In the genomic region with DNA sequence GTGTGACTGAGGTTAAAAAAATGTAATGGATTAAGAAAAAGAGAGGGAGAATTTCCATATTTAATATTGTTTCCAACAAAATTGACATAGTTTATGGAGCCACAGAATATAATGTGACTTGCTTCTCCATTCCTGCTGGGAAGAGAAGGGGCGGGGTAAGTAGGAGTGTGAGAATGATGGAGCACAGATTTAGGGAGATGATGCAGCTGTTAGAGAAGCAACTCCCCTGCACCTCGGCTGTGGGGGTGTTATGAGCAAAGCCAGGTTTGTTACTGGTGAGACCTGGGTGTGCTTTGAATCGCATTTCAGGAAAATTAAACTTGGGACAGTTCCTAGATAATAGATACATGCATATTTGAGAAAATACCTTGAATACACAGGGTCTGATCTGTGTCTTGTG, we compare ENCODE assay signal across 20 mouse cellular contexts.
DNase-seq lines count a peak whose midpoint lies in the region; ATAC-seq lines count a peak whose summit lies in the region.
"Had no signal": no experiment of that assay in that cellular context is flagged by ENCODE, and none has a peak within 500 bp of the region (broad histone marks: within the 10 kb centered on the region; RNA-seq: fewer than 3 reads in every experiment).

No protein-coding gene starts in this region.

- H3K9ac ChIP-seq in kidney, embryonic 14.5 days (ENCODE audit: low read depth, low read length), result no peak overlapping the region
- no peak overlapping the region for H3K9ac ChIP-seq in hindbrain, embryonic 11.5 days (ENCODE audit: low read depth, low read length)
- H3K9ac ChIP-seq: forebrain, embryonic 13.5 days; forebrain, postnatal 0 days; heart, embryonic 13.5 days; hindbrain, embryonic 12.5 days had no signal

- H3K4me2 ChIP-seq in kidney, embryonic 14.5 days (replicated peaks; ENCODE audit: low read depth, low read length), result no peak overlapping the region
- no peak overlapping the region for H3K4me2 ChIP-seq in hindbrain, embryonic 11.5 days (replicated peaks; ENCODE audit: low read depth, low read length)
- H3K4me2 ChIP-seq: forebrain, embryonic 13.5 days; heart, embryonic 13.5 days; hindbrain, embryonic 12.5 days had no signal

- intact Hi-C loops in left cerebral cortex, postnatal 10 days (cut with DNase I), result no loop called here

- H3K4me3 ChIP-seq in kidney, embryonic 14.5 days (ENCODE audit: low read length), result no peak overlapping the region
- H3K4me3 ChIP-seq in hindbrain, embryonic 11.5 days (ENCODE audit: low read depth, low read length), result no peak overlapping the region
- H3K4me3 ChIP-seq: embryonic facial prominence, embryonic 10.5 days; forebrain, embryonic 13.5 days; heart, embryonic 13.5 days; hindbrain, embryonic 12.5 days had no signal

- H3K27ac ChIP-seq in kidney, embryonic 14.5 days (ENCODE audit: low read depth, low read length), result no peak overlapping the region
- no peak overlapping the region for H3K27ac ChIP-seq in hindbrain, embryonic 11.5 days (ENCODE audit: low read depth, low read length)
- H3K27ac ChIP-seq: embryonic facial prominence, embryonic 10.5 days; forebrain, embryonic 13.5 days; heart, embryonic 13.5 days; hindbrain, embryonic 12.5 days had no signal

- DNase-seq in kidney, adult 9 months, result no peak
- peak; percentile 23 for DNase-seq in left cerebral cortex, adult 11 months (ENCODE audit: low spot score)
- no peak for DNase-seq in left cerebral cortex, postnatal 10 days (ENCODE audit: extremely low spot score in 1 of 2, low spot score in 2 of 2)
- peak; percentile 43 to 49 for DNase-seq in right cerebral cortex, adult 2 months (ENCODE audit: low spot score in 2 of 2)
- DNase-seq in right cerebral cortex, postnatal 14 days, result no peak
- no peak for DNase-seq in hindbrain, embryonic 11.5 days (ENCODE audit: low spot score)
- DNase-seq: adrenal gland, adult 2 months; adrenal gland, postnatal 25 days; cerebellum, adult 2 months; cerebellum, postnatal 10 days; forebrain, postnatal 0 days; gastrocnemius, postnatal 36 days; heart, adult 11 months; heart, postnatal 36 days had no signal

- H3K27me3 ChIP-seq in kidney, embryonic 14.5 days (ENCODE audit: control insufficient read depth, insufficient read depth, low read length), result no peaks in the 10 kb centered on the region
- H3K27me3 ChIP-seq in hindbrain, embryonic 11.5 days (ENCODE audit: control insufficient read depth, insufficient read depth, low read length), result no peaks in the 10 kb centered on the region
- H3K27me3 ChIP-seq: heart, embryonic 13.5 days; hindbrain, embryonic 12.5 days had no signal

- ATAC-seq in kidney, embryonic 14.5 days (ENCODE audit: low FRiP score, low TSS enrichment), result 0 out of 2 replicates have a peak, but pooled peaks have one; percentile 49
- no peak for ATAC-seq in hindbrain, embryonic 11.5 days (ENCODE audit: low FRiP score)
- ATAC-seq: forebrain, embryonic 13.5 days; forebrain, postnatal 0 days; hindbrain, embryonic 16.5 days had no signal

- 46% methylated on average over 3 of the region's 3 CpGs for WGBS in kidney, embryonic 14.5 days
- 82% methylated on average over 3 of the region's 3 CpGs for WGBS in hindbrain, embryonic 11.5 days

- H3K36me3 ChIP-seq in kidney, embryonic 14.5 days (ENCODE audit: control insufficient read depth, insufficient read depth, low read length), result no peaks in the 10 kb centered on the region
- H3K36me3 ChIP-seq in hindbrain, embryonic 11.5 days (ENCODE audit: control insufficient read depth, insufficient read depth, low read length), result no peaks in the 10 kb centered on the region
- H3K36me3 ChIP-seq: embryonic facial prominence, embryonic 10.5 days; heart, embryonic 13.5 days; hindbrain, embryonic 12.5 days had no signal

- H3K9me3 ChIP-seq in kidney, embryonic 14.5 days (ENCODE audit: control insufficient read depth, low read length), result no peaks in the 10 kb centered on the region
- H3K9me3 ChIP-seq in hindbrain, embryonic 11.5 days (ENCODE audit: control insufficient read depth, low read length), result no peaks in the 10 kb centered on the region
- H3K9me3 ChIP-seq: embryonic facial prominence, embryonic 10.5 days; forebrain, embryonic 13.5 days; heart, embryonic 13.5 days; hindbrain, embryonic 12.5 days had no signal

- H3K4me1 ChIP-seq in kidney, embryonic 14.5 days (ENCODE audit: control insufficient read depth, insufficient read depth, low read length), result no peaks in the 10 kb centered on the region
- H3K4me1 ChIP-seq in hindbrain, embryonic 11.5 days (replicated peaks; ENCODE audit: control insufficient read depth, insufficient read depth, low read length), result no peaks in the 10 kb centered on the region

Comparison
In these comparisons a context has a peak if more than half of its experiments do, and no peak if none do; other contexts are left out.
1. DNase-seq: peak in left cerebral cortex, adult 11 months (single experiment) and right cerebral cortex, adult 2 months (2 of 2); none in kidney, adult 9 months (single experiment), left cerebral cortex, postnatal 10 days (0 of 2), right cerebral cortex, postnatal 14 days (single experiment) and hindbrain, embryonic 11.5 days (single experiment).